8 mouse cellular contexts compared by ENCODE assay signal in the genomic region with DNA sequence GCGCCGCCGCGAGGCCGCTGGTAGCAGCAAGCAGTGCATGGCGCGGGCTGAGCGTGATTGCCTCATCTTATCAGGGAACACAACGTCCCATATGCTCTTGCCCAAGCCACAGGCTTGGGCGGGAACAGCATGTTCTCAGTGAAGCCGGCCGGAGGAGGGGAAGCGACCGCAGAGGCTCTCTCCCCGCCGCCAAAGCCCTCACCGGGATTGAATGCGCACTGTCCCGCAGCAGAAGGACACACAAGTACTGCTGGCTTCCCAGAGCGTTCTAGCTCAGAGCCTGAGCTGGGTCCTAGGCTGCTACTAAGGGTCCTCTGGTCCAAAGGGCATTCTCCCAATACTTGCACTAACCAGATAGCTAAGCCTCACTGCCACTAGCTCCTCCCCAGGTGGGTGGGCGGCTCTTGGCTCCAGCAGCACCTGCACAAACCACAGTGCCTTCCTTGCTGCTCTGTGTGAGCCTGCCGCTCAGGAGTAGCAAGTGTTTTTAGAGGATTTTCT. TPM values are rescaled to one million over a fixed set of nuclear protein-coding genes. Genes with fewer than 3 reads are reported as not detected.
DNase-seq lines count a peak whose midpoint lies in the region; ATAC-seq and TF ChIP-seq lines count a peak whose summit lies in the region.

No protein-coding gene starts in this region.

- no peaks in the 10 kb centered on the region for H3K27me3 ChIP-seq in forebrain, embryonic 15.5 days
- no peaks in the 10 kb centered on the region for H3K27me3 ChIP-seq in neural tube, embryonic 14.5 days (ENCODE audit: control insufficient read depth, insufficient read depth, low read length)
- no peaks in the 10 kb centered on the region for H3K27me3 ChIP-seq in testis, adult 2 months (ENCODE audit: control insufficient read depth, insufficient read depth, low read length)

- peak overlapping the region; percentile 52 to 62 for H3K4me3 ChIP-seq in ES-E14 (ENCODE audit: insufficient read depth in 1 of 2, low read depth in 1 of 2, low read length in 2 of 2, poor library complexity in 1 of 2, severe bottlenecking in 1 of 2)
- H3K4me3 ChIP-seq in forebrain, embryonic 15.5 days: peak overlapping the region; percentile 31
- peak overlapping the region; percentile 19 for H3K4me3 ChIP-seq in neural tube, embryonic 14.5 days (ENCODE audit: low read depth, low read length)
- peak overlapping the region; percentile 74 for H3K4me3 ChIP-seq in testis, adult 2 months (ENCODE audit: control insufficient read depth, low read depth, low read length)

- peak overlapping the region; percentile 58 for H3K4me2 ChIP-seq in forebrain, embryonic 15.5 days (replicated peaks)
- H3K4me2 ChIP-seq in neural tube, embryonic 14.5 days (ENCODE audit: low read depth, low read length): peak overlapping the region; percentile 57

- in situ Hi-C loops in ES-E14 (cut with MboI; ENCODE audit: low sequenced_read_pairs in 2 of 2, unreplicated experiment in 2 of 2): no loop called here

- H3K36me3 ChIP-seq in ES-E14 (ENCODE audit: control insufficient read depth, insufficient read depth, low read length, poor library complexity, severe bottlenecking): no peaks in the 10 kb centered on the region
- no peaks in the 10 kb centered on the region for H3K36me3 ChIP-seq in forebrain, embryonic 15.5 days
- no peaks in the 10 kb centered on the region for H3K36me3 ChIP-seq in neural tube, embryonic 14.5 days (ENCODE audit: control insufficient read depth, insufficient read depth, low read length)
- no peaks in the 10 kb centered on the region for H3K36me3 ChIP-seq in testis, adult 2 months (ENCODE audit: control insufficient read depth, insufficient read depth, low read length)

- TF ChIP-seq POLR2A in testis, adult 2 months (IDR thresholded peaks at IDR 0.05; ENCODE audit: control insufficient read depth, low read depth, low read length): no peak; the same call in 1 of the 2 replicates

- TF ChIP-seq CTCF in testis, adult 2 months (IDR thresholded peaks at IDR 0.05; ENCODE audit: control insufficient read depth, insufficient read depth, insufficient replicate concordance, low read depth, low read length): peak; percentile 36; the same call in 1 of the 2 replicates

- H3K27ac ChIP-seq in ES-E14 (ENCODE audit: insufficient read depth, low read depth, low read length, poor library complexity, severe bottlenecking): peak overlapping the region; percentile 46
- peak overlapping the region; percentile 60 for H3K27ac ChIP-seq in forebrain, embryonic 15.5 days (replicated peaks)
- H3K27ac ChIP-seq in neural tube, embryonic 14.5 days (ENCODE audit: low read depth, low read length): no peak overlapping the region
- peak overlapping the region; percentile 82 for H3K27ac ChIP-seq in testis, adult 2 months (ENCODE audit: control insufficient read depth, insufficient read depth, low read depth, low read length)

- H3K9me3 ChIP-seq in ES-E14 (ENCODE audit: control insufficient read depth, insufficient read depth, low read depth, low read length): no peaks in the 10 kb centered on the region
- no peaks in the 10 kb centered on the region for H3K9me3 ChIP-seq in forebrain, embryonic 15.5 days
- no peaks in the 10 kb centered on the region for H3K9me3 ChIP-seq in neural tube, embryonic 14.5 days (ENCODE audit: control insufficient read depth, low read length)

- no peak for DNase-seq in ES-E14 (ENCODE audit: low read depth, low spot score)
- peak; percentile 95 to 96 for DNase-seq in cerebellum, adult 18-20 months
- DNase-seq in heart, postnatal 14 days: peak; percentile 94 to 96
- peak; percentile 83 to 98 for DNase-seq in layer of hippocampus, adult 18-20 months (ENCODE audit: low spot score in 2 of 2)
- DNase-seq in lung, adult 18-20 months: peak; percentile 96 to 98

- peak overlapping the region; percentile 66 for H3K9ac ChIP-seq in ES-E14 (ENCODE audit: insufficient read depth, low read depth, low read length, poor library complexity, severe bottlenecking)
- peak overlapping the region; percentile 45 for H3K9ac ChIP-seq in forebrain, embryonic 15.5 days (replicated peaks)
- peak overlapping the region; percentile 46 for H3K9ac ChIP-seq in neural tube, embryonic 14.5 days (replicated peaks; ENCODE audit: low read depth, low read length)

- ATAC-seq in forebrain, embryonic 15.5 days (replicated peaks): peak; percentile 80
- ATAC-seq in neural tube, embryonic 14.5 days (ENCODE audit: low read depth): peak; percentile 83

- intact Hi-C loops in heart, postnatal 14 days (cut with DNase I): loop anchor here (2.0 to 5.0 kb wide), 3 partner anchors 14 to 40 kb away; no protein-coding TSS in a partner anchor

- WGBS in forebrain, embryonic 15.5 days: 2% methylated on average over 22 of the region's 22 CpGs
- WGBS in neural tube, embryonic 14.5 days: 2% methylated on average over 20 of the region's 22 CpGs

- H3K4me1 ChIP-seq in ES-E14 (ENCODE audit: control insufficient read depth in 2 of 2, insufficient read depth in 2 of 2, low read length in 2 of 2, poor library complexity in 1 of 2): peaks cover 3 to 23% of the 10 kb centered on the region in 2 experiments; a peak in 3 of 4 replicates
- peaks cover 75% of the 10 kb centered on the region for H3K4me1 ChIP-seq in forebrain, embryonic 15.5 days
- H3K4me1 ChIP-seq in neural tube, embryonic 14.5 days (ENCODE audit: control insufficient read depth, insufficient read depth, low read length): peaks cover 16% of the 10 kb centered on the region
- H3K4me1 ChIP-seq in testis, adult 2 months (ENCODE audit: control insufficient read depth, insufficient read depth, low read length): peaks cover 15% of the 10 kb centered on the region

TF ChIP-seq in ES-E14, 5 proteins besides CTCF, POLR2A, EP300 and RAD21:
- TF ChIP-seq HCFC1 (IDR thresholded peaks at IDR 0.05; ENCODE audit: borderline replicate concordance, insufficient read depth, low read length) (no peak), CHD2 (IDR thresholded peaks at IDR 0.05; ENCODE audit: low read depth, low read length) (no peak), ZNF384 (IDR thresholded peaks at IDR 0.05; ENCODE audit: low read depth, low read length) (no peak)

RNA-seq across cellular contexts. Expression of a gene that starts 19.6 kb away (rescaled TPM):
- 0.21 TPM in 1 of 2 replicates, not detected in the other for total RNA-seq in ES-E14 (2012; rRNA removed)
- 0.31 and 0.39 TPM in 2 replicates for polyA plus RNA-seq in forebrain, embryonic 15.5 days (2015; fragmentation: Nextera tagmentation; extraction: Ambion mirVana)
- not detected for total RNA-seq in heart, postnatal 14 days (2021)
- not detected for total RNA-seq in layer of hippocampus, adult 18-20 months (2021)
- 0.55 TPM in 1 of 2 replicates, not detected in the other for polyA plus RNA-seq in neural tube, embryonic 14.5 days (2014; fragmentation: Nextera tagmentation; extraction: Ambion mirVana)
- 0.11 TPM in 1 of 2 replicates, not detected in the other for polyA plus RNA-seq in testis, adult 2 months (2012; rRNA removed)

RNA-seq across cellular contexts. Expression of a gene that starts 41.7 kb away (rescaled TPM):
- 25.8 and 29.4 TPM in 2 replicates for total RNA-seq in ES-E14 (2012; rRNA removed)
- 34.7 and 34.8 TPM in 2 replicates for polyA plus RNA-seq in forebrain, embryonic 15.5 days (2015; fragmentation: Nextera tagmentation; extraction: Ambion mirVana)
- total RNA-seq in heart, postnatal 14 days (2021): 10 to 100 TPM; 93.5 to 97.3 TPM
- 100 to 1,000 TPM; 202 to 217 TPM for total RNA-seq in layer of hippocampus, adult 18-20 months (2021)
- polyA plus RNA-seq in neural tube, embryonic 14.5 days (2014; fragmentation: Nextera tagmentation; extraction: Ambion mirVana): 24.9 and 32.5 TPM in 2 replicates
- 2.8 and 3.8 TPM in 2 replicates for polyA plus RNA-seq in testis, adult 2 months (2012; rRNA removed)

Comparison
In these comparisons a context has a peak if more than half of its experiments do, and no peak if none do; other contexts are left out.
1. H3K4me3 ChIP-seq: peak in every context shown above with its lines; median percentile 74 in testis, adult 2 months; 57 in ES-E14; 31 in forebrain, embryonic 15.5 days; 19 in neural tube, embryonic 14.5 days.